Mouse (Mus musculus): Measurements from ENCODE around the gene Xdh.

DNA sequence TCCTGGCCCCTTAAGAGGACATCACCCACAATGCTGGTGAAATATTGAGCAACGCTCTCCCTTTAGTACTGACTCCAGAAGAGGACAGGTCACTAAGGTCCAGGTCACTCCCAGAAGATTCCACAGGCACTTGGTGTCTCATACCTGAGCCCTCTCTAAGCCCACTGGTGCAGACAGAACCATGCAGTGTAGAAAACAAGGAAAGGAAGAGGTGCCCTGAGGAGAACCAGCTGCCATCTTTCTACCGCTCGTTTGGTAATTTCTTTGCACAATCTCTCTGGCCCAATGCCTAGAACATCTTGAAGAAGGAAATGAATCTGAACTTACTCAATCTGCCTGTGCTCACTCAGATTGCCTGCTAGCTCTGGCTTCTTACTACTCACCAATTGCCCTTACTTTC, 2.0 kb downstream of the Xdh start:
- TF ChIP-seq E2F4 (IDR thresholded peaks at IDR 0.05; ENCODE audit: borderline replicate concordance, low read depth, low read length) (no peak), EP300 (IDR thresholded peaks at IDR 0.05; ENCODE audit: low read depth in 1 of 2, low read length in 2 of 2) (no peak), CTCF (IDR thresholded peaks at IDR 0.05 in 2 of 3, conservative IDR thresholded peaks at IDR 0.05 in 1 of 3; ENCODE audit: control insufficient read depth in 1 of 3, insufficient read depth in 1 of 3, low read depth in 2 of 3, low read length in 3 of 3, poor library complexity in 1 of 3, severe bottlenecking in 1 of 3) (no peak), POLR2A (IDR thresholded peaks at IDR 0.05; ENCODE audit: control insufficient read depth in 1 of 2, insufficient read depth in 1 of 2, low read depth in 1 of 2, low read length in 2 of 2, poor library complexity in 1 of 2) (no peak), RCOR1 (IDR thresholded peaks at IDR 0.05; ENCODE audit: low read depth, low read length) (peak; percentile 33; the same call in 1 of the 2 replicates), MAFK (IDR thresholded peaks at IDR 0.05; ENCODE audit: borderline replicate concordance, low read depth, low read length) (no peak), POLR2AphosphoS5 (IDR thresholded peaks at IDR 0.05; ENCODE audit: borderline replicate concordance, low read depth, low read length) (no peak)
